Mouse (Mus musculus) spleen, adult 2 months (tissue): ENCODE data around the gene Cenpn.

Experiments
- CTCF ChIP-seq: fragments of 200-500 bp; IDR thresholded peaks from 2 replicates; pipeline ENCODE4 v1.5.1; 2011; ENCODE audit warnings: mild to moderate bottlenecking, inconsistent platforms; ENCODE audit not compliant: insufficient read depth, insufficient read length, insufficient replicate concordance; ENCODE audit errors: extremely low read depth
- POLR2A ChIP-seq: fragments of 200-500 bp; IDR thresholded peaks from 2 replicates; pipeline ENCODE4 v1.6.1; 2011; ENCODE audit warnings: low read depth, low read length, inconsistent platforms

DNA sequence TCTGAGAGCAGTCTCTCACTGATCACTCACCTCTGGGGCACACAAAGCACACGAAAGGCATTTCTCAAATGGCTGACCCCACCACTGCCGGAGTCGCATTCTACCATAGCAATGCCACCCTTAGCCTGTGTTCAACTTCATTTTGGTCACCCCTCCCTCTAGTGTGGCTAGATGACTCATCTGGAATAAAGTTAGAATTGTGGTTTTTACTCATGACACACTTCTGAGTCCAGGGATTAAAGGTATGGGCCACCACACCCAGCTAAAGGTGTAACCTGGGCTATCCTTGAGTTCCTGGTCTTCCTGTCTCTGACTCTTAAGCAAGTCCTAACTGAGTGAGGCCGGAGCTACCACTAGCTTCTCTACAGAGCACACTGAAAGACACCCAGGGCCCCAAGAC lies 15.7 kb upstream of the Cenpn start:
- TF ChIP-seq CTCF (no peak), POLR2A (no peak)
